Mouse (Mus musculus): Measurements from ENCODE around the gene Dpyd. TPM values are rescaled to one million over a fixed set of nuclear protein-coding genes. Genes with fewer than 3 reads are reported as not detected.

Dpyd gene
- polyA plus RNA-seq, 1 experiment from 2014 or later, result 3.5 TPM

DNA sequence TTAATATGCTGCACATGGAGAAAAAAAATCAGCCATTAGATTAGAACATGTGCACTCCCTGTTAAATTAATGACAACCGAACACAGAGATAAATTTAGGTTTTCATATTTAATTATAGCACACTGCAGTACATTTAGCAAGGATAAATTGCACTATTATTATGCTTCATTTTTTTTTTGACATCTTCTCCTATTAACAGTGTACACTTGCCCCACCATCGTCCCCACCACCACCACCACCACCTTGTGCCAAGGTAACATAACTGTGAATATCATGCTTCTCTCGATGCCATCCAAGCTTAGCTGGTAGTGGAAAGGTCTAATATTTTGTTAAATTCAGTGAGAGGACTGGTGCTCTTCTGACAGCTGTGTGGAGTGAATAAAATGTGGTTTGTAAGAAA, 800.5 kb downstream of the Dpyd start:
- H3K4me2 ChIP-seq (replicated peaks; ENCODE audit: low read depth), result no peak overlapping the region
- no peak overlapping the region for H3K27ac ChIP-seq (replicated peaks)
- TF ChIP-seq CTCF (IDR thresholded peaks at IDR 0.05; ENCODE audit: low read depth), result no peak
- no peak for TF ChIP-seq EP300 (optimal IDR thresholded peaks at IDR 0.05)
- no peaks in the 10 kb centered on the region for H3K27me3 ChIP-seq (ENCODE audit: control insufficient read depth, insufficient read depth, low read length)
- DNase-seq (ENCODE audit: low spot score), result no peak
- 81% methylated on average over 3 of the region's 3 CpGs for WGBS
- H3K36me3 ChIP-seq (ENCODE audit: control insufficient read depth, insufficient read depth, low read length), result no peaks in the 10 kb centered on the region
- no peak overlapping the region for H3K9ac ChIP-seq (ENCODE audit: low read length)
- ATAC-seq (ENCODE audit: low FRiP score, low TSS enrichment), result no peak
- no peaks in the 10 kb centered on the region for H3K4me1 ChIP-seq (replicated peaks; ENCODE audit: control insufficient read depth, insufficient read depth)
- H3K4me3 ChIP-seq (ENCODE audit: low read depth, low read length), result no peak overlapping the region
- H3K9me3 ChIP-seq (ENCODE audit: control insufficient read depth, low read length), result no peaks in the 10 kb centered on the region

DNA sequence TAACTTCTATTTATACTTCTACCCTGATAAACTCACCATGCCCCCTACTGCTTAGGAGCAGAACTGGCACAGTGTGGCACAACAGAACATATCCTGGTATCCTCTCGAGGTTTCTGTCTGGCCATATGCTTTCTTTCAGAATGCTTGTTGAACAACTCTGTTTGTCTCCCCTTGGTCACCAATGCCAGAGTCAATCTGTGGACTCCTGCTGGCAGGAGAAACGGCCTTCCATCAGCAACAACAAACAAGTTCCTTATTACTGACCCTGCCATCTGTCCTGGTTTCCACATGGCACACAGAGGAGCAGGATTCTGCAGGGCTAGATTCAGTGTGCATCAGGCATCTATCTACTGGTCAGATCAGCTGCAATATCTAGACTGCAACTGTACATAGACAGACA, 807.0 kb downstream of the Dpyd start:
- Histone ChIP-seq H3K9me3 (ENCODE audit: control insufficient read depth, low read length) (no peaks in the 10 kb centered on the region), H3K27ac (replicated peaks) (no peak overlapping the region), H3K4me3 (ENCODE audit: low read depth, low read length) (no peak overlapping the region), H3K27me3 (ENCODE audit: control insufficient read depth, insufficient read depth, low read length) (no peaks in the 10 kb centered on the region), H3K9ac (ENCODE audit: low read length) (no peak overlapping the region), H3K36me3 (ENCODE audit: control insufficient read depth, insufficient read depth, low read length) (no peaks in the 10 kb centered on the region), H3K4me2 (replicated peaks; ENCODE audit: low read depth) (no peak overlapping the region), H3K4me1 (replicated peaks; ENCODE audit: control insufficient read depth, insufficient read depth) (no peaks in the 10 kb centered on the region)
- ATAC-seq (ENCODE audit: low FRiP score, low TSS enrichment) (no peak), DNase-seq (ENCODE audit: low spot score) (no peak)
- TF ChIP-seq CTCF (IDR thresholded peaks at IDR 0.05; ENCODE audit: low read depth) (peak; percentile 19; the same call in 1 of the 2 replicates), EP300 (optimal IDR thresholded peaks at IDR 0.05) (no peak)
- WGBS, result 56% methylated on average over 2 of the region's 2 CpGs

DNA sequence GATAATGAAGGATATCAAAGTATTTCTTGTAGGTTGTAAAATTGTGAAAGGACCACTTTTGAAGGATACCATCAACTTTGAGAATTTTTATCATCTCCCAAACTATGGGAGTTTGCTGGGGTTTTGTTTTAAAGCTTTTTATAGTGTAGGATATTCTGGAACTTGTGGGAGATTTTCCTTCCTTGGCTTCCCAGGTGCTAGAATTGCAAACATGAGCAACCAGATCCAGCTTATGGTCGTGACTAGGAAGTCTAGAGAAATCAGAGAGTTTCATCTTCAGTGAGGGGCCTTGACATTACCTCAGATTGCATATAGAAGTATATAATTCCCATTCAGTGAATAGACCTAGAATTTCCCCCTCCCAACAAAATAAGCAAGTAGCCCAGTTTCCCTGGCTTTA, 819.2 kb downstream of the Dpyd start:
- Histone ChIP-seq H3K36me3 (ENCODE audit: control insufficient read depth, insufficient read depth, low read length) (no peaks in the 10 kb centered on the region), H3K27me3 (ENCODE audit: control insufficient read depth, insufficient read depth, low read length) (no peaks in the 10 kb centered on the region), H3K4me1 (replicated peaks; ENCODE audit: control insufficient read depth, insufficient read depth) (no peaks in the 10 kb centered on the region), H3K9ac (ENCODE audit: low read length) (no peak overlapping the region), H3K4me3 (ENCODE audit: low read depth, low read length) (no peak overlapping the region), H3K4me2 (replicated peaks; ENCODE audit: low read depth) (no peak overlapping the region), H3K27ac (replicated peaks) (no peak overlapping the region), H3K9me3 (ENCODE audit: control insufficient read depth, low read length) (no peaks in the 10 kb centered on the region)
- TF ChIP-seq EP300 (optimal IDR thresholded peaks at IDR 0.05) (no peak), CTCF (IDR thresholded peaks at IDR 0.05; ENCODE audit: low read depth) (no peak)
- ATAC-seq (ENCODE audit: low FRiP score, low TSS enrichment) (no peak), DNase-seq (ENCODE audit: low spot score) (no peak)
- WGBS, result 64% methylated on average over 1 of the region's 1 CpGs

DNA sequence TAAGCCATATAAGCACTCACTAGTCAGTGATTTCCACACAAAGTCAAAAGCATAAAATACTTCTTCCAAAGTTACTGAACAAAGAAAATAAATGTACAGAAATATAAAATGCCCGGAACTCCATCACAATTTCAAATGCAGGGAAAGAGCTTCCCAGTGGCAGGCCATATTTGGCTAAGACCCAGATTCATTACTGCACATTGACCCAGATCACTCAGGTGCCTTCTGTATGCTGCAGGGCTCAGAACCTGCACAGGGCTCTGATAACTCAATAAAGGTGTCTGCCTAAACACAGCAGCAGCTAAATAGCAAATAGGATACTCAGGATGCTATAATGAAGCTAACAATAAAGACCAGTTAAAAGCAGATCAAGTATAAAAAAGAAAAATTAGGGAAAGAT, 820.5 kb downstream of the Dpyd start:
- Histone ChIP-seq H3K4me3 (ENCODE audit: low read depth, low read length) (no peak overlapping the region), H3K4me2 (replicated peaks; ENCODE audit: low read depth) (no peak overlapping the region), H3K27me3 (ENCODE audit: control insufficient read depth, insufficient read depth, low read length) (no peaks in the 10 kb centered on the region), H3K4me1 (replicated peaks; ENCODE audit: control insufficient read depth, insufficient read depth) (no peaks in the 10 kb centered on the region), H3K27ac (replicated peaks) (no peak overlapping the region), H3K36me3 (ENCODE audit: control insufficient read depth, insufficient read depth, low read length) (no peaks in the 10 kb centered on the region), H3K9ac (ENCODE audit: low read length) (no peak overlapping the region), H3K9me3 (ENCODE audit: control insufficient read depth, low read length) (no peaks in the 10 kb centered on the region)
- ATAC-seq (ENCODE audit: low FRiP score, low TSS enrichment) (no peak), DNase-seq (ENCODE audit: low spot score) (no peak)
- 80% methylated on average over 1 of the region's 1 CpGs for WGBS
- no peak for TF ChIP-seq EP300 (optimal IDR thresholded peaks at IDR 0.05)
- TF ChIP-seq CTCF (IDR thresholded peaks at IDR 0.05; ENCODE audit: low read depth), result no peak

DNA sequence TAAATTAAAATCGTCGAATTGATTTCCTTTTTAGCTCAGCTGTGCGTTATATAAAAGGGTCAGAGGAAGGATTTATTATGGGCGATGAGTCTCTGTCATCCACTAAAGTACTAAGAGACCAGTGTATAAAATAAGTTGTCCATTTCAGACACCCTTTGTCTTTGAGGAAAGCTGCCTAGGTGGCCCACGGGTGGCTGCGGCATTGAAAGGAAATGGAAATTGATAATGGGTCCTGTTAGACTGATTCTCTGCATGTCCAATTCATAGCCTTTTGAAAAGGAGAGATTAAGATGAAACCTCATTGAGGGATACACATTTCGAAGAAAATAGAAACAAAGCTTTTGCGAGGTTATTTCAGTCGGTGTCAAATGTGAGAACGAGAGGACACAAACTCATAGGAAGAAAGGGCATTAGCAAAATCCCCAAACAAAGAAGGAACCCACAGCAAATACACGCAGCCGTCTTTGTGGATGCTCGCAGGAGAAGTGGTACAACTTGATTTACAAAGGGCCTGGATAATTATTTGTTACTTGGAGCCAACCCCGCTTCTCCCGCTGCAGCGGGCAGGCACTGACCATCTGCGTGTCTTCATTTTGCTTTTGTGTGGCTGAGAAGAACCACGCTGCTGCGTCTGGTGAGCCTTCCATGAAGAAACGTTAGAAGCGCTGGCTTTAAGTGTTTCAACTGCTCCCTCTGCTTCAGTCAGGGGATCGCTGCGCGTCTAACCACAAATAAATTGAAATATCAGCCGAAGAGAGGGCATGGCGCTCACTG, 825.6 kb downstream of the Dpyd start:
- DNase-seq (ENCODE audit: low spot score), result no peak
- TF ChIP-seq CTCF (IDR thresholded peaks at IDR 0.05; ENCODE audit: low read depth) (no peak), EP300 (optimal IDR thresholded peaks at IDR 0.05) (no peak)
- Histone ChIP-seq H3K27ac (replicated peaks) (no peak overlapping the region), H3K36me3 (ENCODE audit: control insufficient read depth, insufficient read depth, low read length) (no peaks in the 10 kb centered on the region), H3K4me3 (ENCODE audit: low read depth, low read length) (no peak overlapping the region), H3K4me1 (replicated peaks; ENCODE audit: control insufficient read depth, insufficient read depth) (no peaks in the 10 kb centered on the region), H3K9me3 (ENCODE audit: control insufficient read depth, low read length) (no peaks in the 10 kb centered on the region), H3K4me2 (replicated peaks; ENCODE audit: low read depth) (peak overlapping the region; percentile 14; the same call in 1 of the 2 replicates), H3K9ac (ENCODE audit: low read length) (no peak overlapping the region), H3K27me3 (ENCODE audit: control insufficient read depth, insufficient read depth, low read length) (no peaks in the 10 kb centered on the region)
- no peak for ATAC-seq (ENCODE audit: low FRiP score, low TSS enrichment)
- 58% methylated on average over 26 of the region's 26 CpGs for WGBS

DNA sequence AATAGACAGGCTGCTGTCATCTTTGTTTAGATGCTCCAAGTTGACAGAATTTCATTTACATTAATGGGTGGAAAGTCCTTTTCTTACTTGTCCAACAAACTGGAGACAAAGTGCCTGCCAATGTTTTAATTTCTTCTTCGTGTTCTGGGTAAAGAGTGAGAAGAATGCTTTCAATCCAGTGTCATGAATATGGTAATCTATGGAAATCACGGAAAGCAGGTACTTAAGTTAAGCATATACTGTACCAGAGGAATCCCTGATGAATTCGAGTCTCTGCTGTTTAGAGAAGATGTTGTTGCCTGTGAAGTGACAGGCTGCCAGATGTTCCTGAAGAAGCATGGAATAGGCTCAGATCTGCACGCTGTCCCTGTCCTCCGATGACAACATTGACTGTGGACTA, 835.3 kb downstream of the Dpyd start:
- TF ChIP-seq CTCF (IDR thresholded peaks at IDR 0.05; ENCODE audit: low read depth) (no peak), EP300 (optimal IDR thresholded peaks at IDR 0.05) (no peak)

More for the DNA sequence above, 835.3 kb downstream of the Dpyd start:
- no peak overlapping the region for H3K4me3 ChIP-seq (ENCODE audit: low read depth, low read length)
- H3K27ac ChIP-seq (replicated peaks), result no peak overlapping the region
- 62% methylated on average over 5 of the region's 5 CpGs for WGBS
- H3K4me2 ChIP-seq (replicated peaks; ENCODE audit: low read depth), result no peak overlapping the region
- H3K36me3 ChIP-seq (ENCODE audit: control insufficient read depth, insufficient read depth, low read length), result no peaks in the 10 kb centered on the region
- no peaks in the 10 kb centered on the region for H3K27me3 ChIP-seq (ENCODE audit: control insufficient read depth, insufficient read depth, low read length)
- H3K9me3 ChIP-seq (ENCODE audit: control insufficient read depth, low read length), result no peaks in the 10 kb centered on the region
- DNase-seq (ENCODE audit: low spot score) (no peak), ATAC-seq (ENCODE audit: low FRiP score, low TSS enrichment) (no peak)
- no peaks in the 10 kb centered on the region for H3K4me1 ChIP-seq (replicated peaks; ENCODE audit: control insufficient read depth, insufficient read depth)
- H3K9ac ChIP-seq (ENCODE audit: low read length), result no peak overlapping the region

All from stomach, postnatal 0 days (tissue).